Mouse (Mus musculus): ENCODE measurements at regions not wholly inside any gene's neighbourhood (a gene's known extent, or its start where the extent isn't known, plus 50 kb on each side); places are given as distances from the start of the nearest gene placed in this dataset.
"Not testable (repeated sequence)": the region's sequence is repeated elsewhere in the genome, so short reads cannot be mapped to it uniquely, and the experiment has no call there.

DNA sequence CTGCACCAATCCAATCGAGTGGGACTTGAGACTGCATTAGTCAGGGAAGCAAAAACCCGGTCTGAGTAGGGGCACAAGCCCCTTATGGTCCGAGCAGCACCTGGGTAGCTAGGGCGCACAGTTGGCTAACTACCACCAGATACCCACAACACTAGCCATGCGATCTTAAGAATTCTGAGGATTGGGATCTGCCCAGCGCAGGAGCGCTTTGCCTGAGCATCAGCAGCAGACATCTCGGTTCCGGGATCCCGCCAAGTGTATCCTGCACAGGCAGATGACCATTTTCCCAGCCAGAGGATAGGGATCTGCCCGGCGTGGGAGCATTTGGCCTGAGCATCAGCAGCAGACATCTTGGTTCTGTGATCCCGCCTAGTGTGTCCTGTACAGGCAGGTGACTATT lies 61.7 kb downstream of the Gm7951 start:
- not testable (repeated sequence) for TF ChIP-seq CTCF (IDR thresholded peaks at IDR 0.05; ENCODE audit: extremely low read depth, insufficient read depth, insufficient read length, insufficient replicate concordance); POLR2A (IDR thresholded peaks at IDR 0.05; ENCODE audit: low read depth, low read length)
